In the genomic region with DNA sequence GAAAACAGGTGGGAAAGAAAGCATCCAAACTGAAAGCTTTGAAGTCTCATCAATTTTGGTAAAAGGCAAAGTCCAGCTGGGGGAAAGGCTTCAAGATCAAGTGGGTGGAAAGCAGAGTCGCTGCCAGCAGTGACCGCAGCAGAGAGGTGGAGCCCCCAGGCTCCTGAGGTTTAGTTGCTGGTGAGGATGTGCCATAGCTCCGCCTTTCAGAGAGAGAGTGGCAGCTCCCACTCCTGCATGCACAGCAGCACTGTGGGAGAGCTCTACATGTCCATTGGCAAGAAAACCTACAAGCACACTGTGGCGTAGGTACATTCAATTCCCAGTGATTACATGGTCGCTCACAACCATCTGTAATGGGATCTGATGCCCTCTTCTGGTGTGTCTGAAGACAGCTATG, we compare ENCODE assay signal across 34 mouse cellular contexts. TPM values are rescaled to one million over a fixed set of nuclear protein-coding genes. Genes with fewer than 3 reads are reported as not detected.
DNase-seq lines count a peak whose midpoint lies in the region; ATAC-seq and TF ChIP-seq lines count a peak whose summit lies in the region.
"Had no signal": no experiment of that assay in that cellular context is flagged by ENCODE, and none has a peak within 500 bp of the region (broad histone marks: within the 10 kb centered on the region; RNA-seq: fewer than 3 reads in every experiment).

No protein-coding gene starts in this region.

- ATAC-seq in embryonic facial prominence, embryonic 14.5 days (ENCODE audit: low read depth): 0 out of 2 replicates have a peak, but pooled peaks have one; percentile 35
- ATAC-seq: CD4-positive, CD25-positive, alpha-beta regulatory T cell, adult 4 months; forebrain, postnatal 0 days; intestine, embryonic 16.5 days; midbrain, embryonic 15.5 days had no signal

- H3K27me3 ChIP-seq in MEL (ENCODE audit: control insufficient read depth in 1 of 2, insufficient read depth in 2 of 2, low read length in 2 of 2): no peaks in the 10 kb centered on the region
- H3K27me3 ChIP-seq in embryonic facial prominence, embryonic 14.5 days (replicated peaks; ENCODE audit: control insufficient read depth, insufficient read depth, low read length): no peaks in the 10 kb centered on the region
- H3K27me3 ChIP-seq: embryonic facial prominence, embryonic 15.5 days; forebrain, embryonic 12.5 days; heart, embryonic 15.5 days; limb, embryonic 15.5 days; midbrain, embryonic 15.5 days; neural tube, embryonic 12.5 days had no signal

- TF ChIP-seq EP300 in MEL (IDR thresholded peaks at IDR 0.05; ENCODE audit: low read depth in 1 of 2, low read length in 2 of 2): no peak

- intact Hi-C loops in gastrocnemius, postnatal 14 days (cut with DNase I; ENCODE audit: low total_unique reads): no loop called here
- intact Hi-C loops in gastrocnemius, postnatal 36 days (cut with DNase I): loop anchor here (5.0 kb wide), 1 partner anchor 62 kb away; no protein-coding TSS in a partner anchor

- WGBS in embryonic facial prominence, embryonic 14.5 days: 44% methylated on average over 5 of the region's 5 CpGs

- peak; percentile 16 for DNase-seq in gastrocnemius, postnatal 14 days
- DNase-seq in gastrocnemius, postnatal 36 days: no peak
- no peak for DNase-seq in layer of hippocampus, adult 2 months (ENCODE audit: low spot score in 2 of 2)
- no peak for DNase-seq in layer of hippocampus, adult 9-10 months (ENCODE audit: low spot score)
- no peak for DNase-seq in MEL (ENCODE audit: low read depth, low spot score)
- DNase-seq in embryonic facial prominence, embryonic 14.5 days (ENCODE audit: low spot score): peak; percentile 26
- no peak for DNase-seq in cerebellum, adult 9-10 months
- DNase-seq in urinary bladder, postnatal 4 days (ENCODE audit: low spot score in 2 of 2): no peak
- DNase-seq: adrenal gland, adult 8-10 months; cerebellum, adult 11 months; cerebellum, adult 9-11 months; embryo, embryonic 11 days; forebrain, postnatal 0 days; heart, adult 11 months; kidney, adult 8-10 months; kidney, postnatal 36 days; layer of hippocampus, postnatal 36 days; lung, adult 2 months; lung, postnatal 14 days; right cerebral cortex, adult 18-20 months; spleen, adult 18-20 months; thymus, adult 2 months; thymus, postnatal 36 days had no signal

- no peak overlapping the region for H3K4me3 ChIP-seq in layer of hippocampus, adult 2 months
- H3K4me3 ChIP-seq in MEL (ENCODE audit: control insufficient read depth in 1 of 2, insufficient read depth in 1 of 2, low read depth in 2 of 2, low read length in 2 of 2): no peak overlapping the region
- H3K4me3 ChIP-seq in embryonic facial prominence, embryonic 14.5 days (ENCODE audit: low read depth, low read length): no peak overlapping the region
- H3K4me3 ChIP-seq: embryonic facial prominence, embryonic 15.5 days; forebrain, embryonic 12.5 days; heart, embryonic 10.5 days; heart, embryonic 15.5 days; limb, embryonic 10.5 days; limb, embryonic 15.5 days; midbrain, embryonic 15.5 days; neural tube, embryonic 12.5 days had no signal

- TF ChIP-seq CTCF in layer of hippocampus, adult 2 months (conservative IDR thresholded peaks at IDR 0.05): 0 out of 2 replicates have a peak, but pooled peaks have one; percentile 12
- no peak for TF ChIP-seq CTCF in MEL (IDR thresholded peaks at IDR 0.05 in 2 of 3, conservative IDR thresholded peaks at IDR 0.05 in 1 of 3; ENCODE audit: control insufficient read depth in 1 of 3, insufficient read depth in 1 of 3, low read depth in 2 of 3, low read length in 3 of 3, poor library complexity in 1 of 3, severe bottlenecking in 1 of 3)

- H3K27ac ChIP-seq in layer of hippocampus, adult 2 months: no peak overlapping the region
- no peak overlapping the region for H3K27ac ChIP-seq in MEL (ENCODE audit: control insufficient read depth, low read depth, low read length)
- H3K27ac ChIP-seq in embryonic facial prominence, embryonic 14.5 days (replicated peaks; ENCODE audit: low read depth, low read length): no peak overlapping the region
- H3K27ac ChIP-seq: embryonic facial prominence, embryonic 15.5 days; forebrain, embryonic 12.5 days; heart, embryonic 10.5 days; heart, embryonic 15.5 days; limb, embryonic 10.5 days; liver, embryonic 14.5 days; midbrain, embryonic 15.5 days; neural tube, embryonic 12.5 days had no signal

- TF ChIP-seq POLR2A in MEL (IDR thresholded peaks at IDR 0.05; ENCODE audit: control insufficient read depth in 1 of 2, insufficient read depth in 1 of 2, low read depth in 1 of 2, low read length in 2 of 2, poor library complexity in 1 of 2): no peak

- no peaks in the 10 kb centered on the region for H3K9me3 ChIP-seq in MEL (replicated peaks; ENCODE audit: insufficient read depth, low read length)
- H3K9me3 ChIP-seq in embryonic facial prominence, embryonic 14.5 days (ENCODE audit: control insufficient read depth, low read length): no peaks in the 10 kb centered on the region
- H3K9me3 ChIP-seq: embryonic facial prominence, embryonic 15.5 days; forebrain, embryonic 12.5 days; heart, embryonic 10.5 days; heart, embryonic 15.5 days; limb, embryonic 10.5 days; limb, embryonic 15.5 days; midbrain, embryonic 15.5 days; neural tube, embryonic 12.5 days had no signal

- no peak overlapping the region for H3K9ac ChIP-seq in MEL (ENCODE audit: control insufficient read depth, low read depth, low read length, poor library complexity, severe bottlenecking)
- H3K9ac ChIP-seq in embryonic facial prominence, embryonic 14.5 days (ENCODE audit: low read depth, low read length): no peak overlapping the region
- H3K9ac ChIP-seq: embryonic facial prominence, embryonic 15.5 days; forebrain, embryonic 12.5 days; forebrain, postnatal 0 days; heart, embryonic 15.5 days; limb, embryonic 15.5 days; liver, embryonic 14.5 days; midbrain, embryonic 15.5 days; neural tube, embryonic 12.5 days had no signal

- H3K79me2 ChIP-seq in MEL (ENCODE audit: control insufficient read depth, insufficient read depth, low read length, poor library complexity): no peaks in the 10 kb centered on the region

- H3K36me3 ChIP-seq in MEL (ENCODE audit: control insufficient read depth in 1 of 2, insufficient read depth in 2 of 2, low read length in 2 of 2): no peaks in the 10 kb centered on the region
- peaks cover 7% of the 10 kb centered on the region; the same call in 1 of the 2 replicates for H3K36me3 ChIP-seq in embryonic facial prominence, embryonic 14.5 days (ENCODE audit: control insufficient read depth, insufficient read depth, low read length)
- H3K36me3 ChIP-seq: embryonic facial prominence, embryonic 15.5 days; midbrain, embryonic 15.5 days; neural tube, embryonic 12.5 days had no signal

- H3K4me2 ChIP-seq in embryonic facial prominence, embryonic 14.5 days (ENCODE audit: low read depth, low read length): no peak overlapping the region
- H3K4me2 ChIP-seq: embryonic facial prominence, embryonic 15.5 days; forebrain, embryonic 12.5 days; heart, embryonic 15.5 days; limb, embryonic 15.5 days; midbrain, embryonic 15.5 days; neural tube, embryonic 12.5 days had no signal

- TF ChIP-seq RAD21 in MEL (IDR thresholded peaks at IDR 0.05; ENCODE audit: low read depth, low read length): no peak; the same call in 1 of the 2 replicates

- no peaks in the 10 kb centered on the region for H3K4me1 ChIP-seq in MEL (ENCODE audit: control insufficient read depth in 1 of 2, insufficient read depth in 2 of 2, low read length in 2 of 2)
- H3K4me1 ChIP-seq in embryonic facial prominence, embryonic 14.5 days (ENCODE audit: control insufficient read depth, insufficient read depth, low read length): peaks cover 4% of the 10 kb centered on the region; the same call in 1 of the 2 replicates
- H3K4me1 ChIP-seq: forebrain, embryonic 12.5 days; heart, embryonic 15.5 days; midbrain, embryonic 15.5 days; neural tube, embryonic 12.5 days had no signal

TF ChIP-seq in MEL, 35 proteins besides CTCF, POLR2A, EP300 and RAD21:
- TF ChIP-seq RCOR1 (IDR thresholded peaks at IDR 0.05; ENCODE audit: low read depth, low read length): no peak
- peak; percentile 5; the same call in 1 of the 2 replicates for TF ChIP-seq SMC3 (IDR thresholded peaks at IDR 0.05; ENCODE audit: low read depth, low read length)

RNA-seq across cellular contexts. Expression of gene Rpp40, which starts 27.1 kb away (rescaled TPM):
- total RNA-seq in gastrocnemius, postnatal 14 days (2021): 10 to 100 TPM; 12.4 to 15.8 TPM
- total RNA-seq in gastrocnemius, postnatal 36 days (2021): 10 to 100 TPM in 1 of 2 experiments, 1 to 10 TPM in 1; 8.7 to 15.1 TPM
- total RNA-seq in layer of hippocampus, adult 2 months (2021): 1 to 10 TPM; 7.5 to 9.1 TPM
- total RNA-seq in MEL (2012; rRNA removed): 28.3 and 31.6 TPM in 2 replicates
- 10 to 100 TPM in 1 of 2 experiments, not detected in 1; 22.8 TPM for polyA plus RNA-seq in MEL (2012; ENCODE audit: insufficient read depth in 1 of 2, insufficient read length in 2 of 2, low read depth in 1 of 2, low replicate concordance in 2 of 2, missing spikeins in 1 of 2)
- polyA plus RNA-seq in embryonic facial prominence, embryonic 14.5 days (2014; fragmentation: Nextera tagmentation; extraction: Ambion mirVana): 18.6 and 20.0 TPM in 2 replicates

Comparison
In these comparisons a context has a peak if more than half of its experiments do, and no peak if none do; other contexts are left out.
1. DNase-seq: peak in gastrocnemius, postnatal 14 days (single experiment) and embryonic facial prominence, embryonic 14.5 days (single experiment); none in gastrocnemius, postnatal 36 days (0 of 2), layer of hippocampus, adult 2 months (0 of 2), layer of hippocampus, adult 9-10 months (single experiment), MEL (single experiment), cerebellum, adult 9-10 months (single experiment) and urinary bladder, postnatal 4 days (0 of 2).